Mouse (Mus musculus) heart, postnatal 0 days (tissue): ENCODE data around the gene Slc35b4. TPM values are rescaled to one million over a fixed set of nuclear protein-coding genes. Genes with fewer than 3 reads are reported as not detected.
A peak's percentile ranks its signal among the peaks of the same experiment; 100 is the strongest.

Experiments used
- ATAC-seq: fragments of 200-750 bp; cut with Nextera tagmentation; 2 replicates; pipeline ENCODE4 v1.8.0; 2017; ENCODE audit warnings: low read depth, moderate number of reproducible peaks, moderate library complexity; ENCODE audit not compliant: insufficient read depth
- DNase-seq: peaks from one replicate; pipeline ENCODE4 v3.0.0-alpha.2; 2016; ENCODE audit warnings: low spot score
- H3K27ac ChIP-seq: fragments of 300-500 bp; sonication (generic); 2 replicates; pipeline ENCODE4 v1.5.1; 2014; ENCODE audit warnings: low read depth, mild to moderate bottlenecking
- H3K27me3 ChIP-seq: fragments of 300-500 bp; sonication (generic); 2 replicates; pipeline ENCODE4 v1.6.1; 2014; ENCODE audit warnings: low read length, mixed read lengths; ENCODE audit not compliant: control insufficient read depth, insufficient read depth
- H3K36me3 ChIP-seq: fragments of 300-500 bp; sonication (generic); replicated peaks from 2 replicates; pipeline ENCODE4 v1.6.1; 2014; ENCODE audit warnings: low read length, mixed read lengths; ENCODE audit not compliant: control insufficient read depth, insufficient read depth
- H3K4me1 ChIP-seq: fragments of 300-500 bp; sonication (generic); 2 replicates; pipeline ENCODE4 v1.6.1; 2014; ENCODE audit warnings: antibody characterized with exemption; ENCODE audit not compliant: control insufficient read depth, insufficient read depth
- H3K4me2 ChIP-seq: fragments of 300-500 bp; sonication (generic); 2 replicates; pipeline ENCODE4 v1.6.1; 2014; ENCODE audit warnings: low read depth, mild to moderate bottlenecking, low read length, moderate library complexity
- H3K4me3 ChIP-seq: fragments of 300-500 bp; sonication (generic); 2 replicates; pipeline ENCODE4 v1.5.1; 2014; ENCODE audit warnings: low read depth, low read length
- H3K9ac ChIP-seq: fragments of 300-500 bp; sonication (generic); replicated peaks from 2 replicates; pipeline ENCODE4 v1.6.1; 2014; ENCODE audit warnings: low read depth, low read length, mixed read lengths
- H3K9me3 ChIP-seq: fragments of 300-500 bp; sonication (generic); replicated peaks from 2 replicates; pipeline ENCODE4 v1.6.1; 2016; ENCODE audit warnings: low read length; ENCODE audit not compliant: control insufficient read depth
- CTCF ChIP-seq: IDR thresholded peaks from 2 replicates; pipeline ENCODE4 v1.5.1; 2016; ENCODE audit warnings: antibody characterized with exemption, control low read depth, low read depth
- EP300 ChIP-seq: IDR thresholded peaks from 2 replicates; pipeline ENCODE4 v1.6.1; 2016; ENCODE audit warnings: antibody characterized with exemption, low read depth
- WGBS: fragments of 180-500 bp; shearing (Covaris S2); extraction: QIAGEN DNeasy Blood & Tissue Kit; methylation state at CpG from one replicate; pipeline ENCODE4 v1.1.7; 2014; 5-methylcytosine and 5-hydroxymethylcytosine counted together
- polyA plus RNA-seq: library from polyadenylated mRNA; unstranded; fragments of >200 nt; fragmentation: Nextera tagmentation; extraction: Ambion mirVana; gene quantifications from 2 replicates; pipeline ENCODE4 v1.2.1, GENCODE M21; 2015
- total RNA-seq: library from RNA; depleted of rRNA; stranded (reverse); fragments of >200 nt; gene quantifications from 2 replicates; pipeline ENCODE4 v1.2.3, GENCODE M21; 2014; ENCODE audit warnings: low replicate concordance

The Slc35b4 gene
- total and polyA plus RNA-seq, 2 experiments from 2014 or later, result 9.0 to 14.6 TPM

- Histone ChIP-seq H3K36me3 (no peaks in the 10 kb centered on the region), H3K27me3 (no peaks in the 10 kb centered on the region), H3K4me1 (peaks cover 15% of the 10 kb centered on the region), H3K9me3 (no peaks in the 10 kb centered on the region), H3K9ac (peak overlapping the region; percentile 63), H3K4me3 (peak overlapping the region; percentile 78), H3K4me2 (peak overlapping the region; percentile 71), H3K27ac (peak overlapping the region; percentile 81)
- DNase-seq (peak; percentile 12), ATAC-seq (peak; percentile 74)
- WGBS, result 1% methylated on average over 27 of the region's 29 CpGs
- no peak for TF ChIP-seq CTCF
- TF ChIP-seq EP300, result no peak
Observed at GRCm38 (mm10) chr6:34176111-34176863, 624 bp downstream of the Slc35b4 start.

- Histone ChIP-seq H3K9me3 (no peaks in the 10 kb centered on the region), H3K27ac (no peak overlapping the region), H3K36me3 (0 out of 2 replicates have a peak, but pooled peaks cover 3% of the 10 kb centered on the region), H3K4me3 (no peak overlapping the region), H3K27me3 (no peaks in the 10 kb centered on the region), H3K4me2 (no peak overlapping the region), H3K4me1 (peaks cover 26% of the 10 kb centered on the region), H3K9ac (no peak overlapping the region)
- 74% methylated on average over 8 of the region's 8 CpGs for WGBS
- TF ChIP-seq EP300 (no peak), CTCF (no peak)
- ATAC-seq (no peak), DNase-seq (no peak)
Observed at GRCm38 (mm10) chr6:34174715-34175114, 2.2 kb downstream of the Slc35b4 start.

GRCm38 (mm10) chr6:34173251-34173650 is 3.7 kb downstream of the Slc35b4 start:
- 70% methylated on average over 12 of the region's 12 CpGs for WGBS
- peaks cover 26% of the 10 kb centered on the region for H3K4me1 ChIP-seq

GRCm38 (mm10) chr6:34171748-34172457 is 5.0 kb downstream of the Slc35b4 start:
- DNase-seq (no peak), ATAC-seq (no peak)
- Histone ChIP-seq H3K27me3 (no peaks in the 10 kb centered on the region), H3K4me3 (no peak overlapping the region), H3K9ac (no peak overlapping the region), H3K9me3 (no peaks in the 10 kb centered on the region), H3K36me3 (peaks cover 21% of the 10 kb centered on the region), H3K27ac (no peak overlapping the region), H3K4me2 (no peak overlapping the region), H3K4me1 (peaks cover 26% of the 10 kb centered on the region)
- WGBS, result 85% methylated on average over 12 of the region's 12 CpGs
- TF ChIP-seq CTCF (no peak), EP300 (no peak)

More at GRCm38 (mm10) chr6:34173251-34173650, 3.7 kb downstream of the Slc35b4 start:
- Histone ChIP-seq H3K36me3 (peaks cover 14% of the 10 kb centered on the region), H3K9ac (no peak overlapping the region), H3K27me3 (no peaks in the 10 kb centered on the region), H3K27ac (no peak overlapping the region), H3K4me2 (no peak overlapping the region), H3K9me3 (no peaks in the 10 kb centered on the region), H3K4me3 (no peak overlapping the region)
- TF ChIP-seq EP300, result no peak
- no peak for TF ChIP-seq CTCF
- DNase-seq, result no peak
- no peak for ATAC-seq

- Histone ChIP-seq H3K4me3 (no peak overlapping the region), H3K9me3 (no peaks in the 10 kb centered on the region), H3K27ac (no peak overlapping the region), H3K4me2 (no peak overlapping the region), H3K4me1 (peaks cover 23% of the 10 kb centered on the region), H3K27me3 (no peaks in the 10 kb centered on the region), H3K36me3 (peaks cover 29% of the 10 kb centered on the region), H3K9ac (no peak overlapping the region)
- no peak for DNase-seq
- WGBS, result 37% methylated on average over 7 of the region's 7 CpGs
- no peak for ATAC-seq
- TF ChIP-seq EP300 (no peak), CTCF (no peak)
Observed at GRCm38 (mm10) chr6:34170844-34171494, 5.9 kb downstream of the Slc35b4 start.
